Mouse (Mus musculus) midbrain, embryonic 16.5 days (tissue): Measurements from ENCODE around the gene Dchs2. TPM values are rescaled to one million over a fixed set of nuclear protein-coding genes. Genes with fewer than 3 reads are reported as not detected.

Source experiments
- ATAC-seq: fragments of 200-750 bp; cut with Nextera tagmentation; 2 replicates; pipeline ENCODE4 v1.8.0; 2017; ENCODE audit warnings: moderate TSS enrichment
- H3K27ac ChIP-seq: fragments of 300-500 bp; sonication (generic); 2 replicates; pipeline ENCODE4 v1.5.1; 2014; ENCODE audit warnings: mild to moderate bottlenecking, low read length, mixed read lengths
- H3K27me3 ChIP-seq: fragments of 300-500 bp; sonication (generic); 2 replicates; pipeline ENCODE4 v1.6.1; 2014; ENCODE audit warnings: low read depth, low read length, mixed read lengths; ENCODE audit not compliant: control insufficient read depth, insufficient read depth
- H3K36me3 ChIP-seq: fragments of 300-500 bp; sonication (generic); 2 replicates; pipeline ENCODE4 v1.6.1; 2014; ENCODE audit warnings: mild to moderate bottlenecking, low read length, moderate library complexity, mixed read lengths; ENCODE audit not compliant: control insufficient read depth, insufficient read depth
- H3K4me1 ChIP-seq: fragments of 300-500 bp; sonication (generic); 2 replicates; pipeline ENCODE4 v1.6.1; 2014; ENCODE audit warnings: mild to moderate bottlenecking, low read length, mixed read lengths; ENCODE audit not compliant: control insufficient read depth, insufficient read depth
- H3K4me2 ChIP-seq: fragments of 300-500 bp; sonication (generic); 2 replicates; pipeline ENCODE4 v1.6.1; 2014; ENCODE audit warnings: mild to moderate bottlenecking, low read length, mixed read lengths
- H3K4me3 ChIP-seq: fragments of 300-500 bp; sonication (generic); 2 replicates; pipeline ENCODE4 v1.5.1; 2014; ENCODE audit warnings: low read depth, mild to moderate bottlenecking, low read length, moderate library complexity, mixed read lengths
- H3K9ac ChIP-seq: fragments of 300-500 bp; sonication (generic); 2 replicates; pipeline ENCODE4 v1.6.1; 2014; ENCODE audit warnings: low read depth, low read length, mixed read lengths
- H3K9me3 ChIP-seq: fragments of 300-500 bp; sonication (generic); replicated peaks from 2 replicates; pipeline ENCODE4 v1.6.1; 2014; ENCODE audit warnings: mild to moderate bottlenecking, low read length, mixed read lengths; ENCODE audit not compliant: control insufficient read depth, poor library complexity, severe bottlenecking
- WGBS: fragments of 180-500 bp; shearing (Covaris S2); extraction: QIAGEN DNeasy Blood & Tissue Kit; methylation state at CpG from one replicate; pipeline ENCODE4 v1.1.7; 2014; 5-methylcytosine and 5-hydroxymethylcytosine counted together
- polyA plus RNA-seq: library from polyadenylated mRNA; unstranded; fragments of >200 nt; fragmentation: Nextera tagmentation; extraction: Ambion mirVana; gene quantifications from 2 replicates; pipeline ENCODE4 v1.2.1, GENCODE M21; 2015

Gene Dchs2
- polyA plus RNA-seq, 1 experiment from 2014 or later, result 0.69 TPM

DNA sequence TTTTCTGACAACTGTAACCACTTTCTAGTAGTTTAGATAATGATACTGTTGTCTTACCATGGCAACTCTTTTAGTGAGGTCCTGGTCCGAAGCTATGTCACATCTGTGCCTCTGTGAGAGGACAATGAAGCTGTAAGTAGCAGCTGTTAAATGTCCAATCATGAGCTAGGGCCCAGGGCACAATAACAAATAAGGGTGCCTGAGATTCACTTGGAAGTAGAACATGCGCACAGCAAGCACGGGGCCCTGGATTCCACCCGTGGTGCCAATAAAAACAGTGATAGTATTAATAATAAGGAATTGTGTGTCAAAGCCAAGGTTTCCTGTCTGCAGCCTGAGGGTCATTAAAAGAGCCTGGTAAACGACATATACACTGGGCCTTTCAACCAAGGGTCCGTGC, 246.6 kb downstream of the Dchs2 start:
- no peak for ATAC-seq
- no peak overlapping the region for H3K4me3 ChIP-seq
- no peaks in the 10 kb centered on the region for H3K9me3 ChIP-seq
- no peak overlapping the region for H3K9ac ChIP-seq
- 85% methylated on average over 6 of the region's 6 CpGs for WGBS
- no peak overlapping the region for H3K27ac ChIP-seq
- no peak overlapping the region for H3K4me2 ChIP-seq
- no peaks in the 10 kb centered on the region for H3K4me1 ChIP-seq
- no peaks in the 10 kb centered on the region for H3K27me3 ChIP-seq
- no peaks in the 10 kb centered on the region for H3K36me3 ChIP-seq

DNA sequence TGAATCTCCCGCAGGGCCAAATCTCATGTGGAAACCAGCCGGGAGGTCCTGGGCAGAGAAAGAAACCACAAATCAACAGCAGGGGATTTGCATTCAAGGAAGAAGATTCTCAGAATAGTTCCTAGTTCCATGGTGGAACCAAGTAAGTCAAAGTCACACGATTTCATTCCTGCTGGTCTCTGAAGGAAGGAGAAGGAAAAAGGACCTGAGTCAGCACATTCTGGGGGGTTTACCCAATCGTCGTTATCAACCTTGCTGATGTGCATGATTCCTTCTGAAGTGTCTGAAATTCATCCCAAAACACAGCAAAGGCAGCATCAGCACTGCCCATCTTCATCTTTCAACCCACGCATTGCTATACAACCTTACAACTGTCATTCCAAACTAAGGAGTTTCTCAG, 249.1 kb downstream of the Dchs2 start:
- Histone ChIP-seq H3K4me1 (no peaks in the 10 kb centered on the region), H3K9ac (no peak overlapping the region), H3K9me3 (no peaks in the 10 kb centered on the region), H3K27ac (no peak overlapping the region), H3K36me3 (no peaks in the 10 kb centered on the region), H3K27me3 (no peaks in the 10 kb centered on the region), H3K4me2 (no peak overlapping the region), H3K4me3 (no peak overlapping the region)
- no peak for ATAC-seq
- WGBS, result 93% methylated on average over 6 of the region's 6 CpGs

Other genes with a start within 250 kb of the Dchs2 start
- 0.27 and 0.30 TPM in 2 replicates for gene Lrat, start 224.0 kb upstream of the Dchs2 start, polyA plus RNA-seq
- gene Fgg, start 120.2 kb upstream of the Dchs2 start, polyA plus RNA-seq, result not detected in 2 replicates
- not detected in 2 replicates for gene Fga, start 101.9 kb upstream of the Dchs2 start, polyA plus RNA-seq
- not detected in 2 replicates for gene Fgb, start 78.1 kb upstream of the Dchs2 start, polyA plus RNA-seq
- gene Plrg1, start 72.4 kb upstream of the Dchs2 start, polyA plus RNA-seq, result 100 and 102 TPM in 2 replicates